Mouse (Mus musculus) kidney, embryonic 15.5 days (tissue): Measurements from ENCODE around the gene Dgkd. TPM values are rescaled to one million over a fixed set of nuclear protein-coding genes. Genes with fewer than 3 reads are reported as not detected.

Experiments used
- ATAC-seq: fragments of 200-750 bp; cut with Nextera tagmentation; replicated peaks from 2 replicates; pipeline ENCODE4 v1.8.0; 2017; ENCODE audit warnings: moderate TSS enrichment; ENCODE audit not compliant: low FRiP score
- H3K27ac ChIP-seq: fragments of 300-500 bp; sonication (generic); 2 replicates; pipeline ENCODE4 v1.5.1; 2015; ENCODE audit warnings: mild to moderate bottlenecking, inconsistent platforms
- H3K27me3 ChIP-seq: fragments of 300-500 bp; sonication (generic); 2 replicates; pipeline ENCODE4 v1.6.1; 2015; ENCODE audit warnings: inconsistent platforms
- H3K36me3 ChIP-seq: fragments of 300-500 bp; sonication (generic); 2 replicates; pipeline ENCODE4 v1.6.1; 2015; ENCODE audit warnings: inconsistent platforms
- H3K4me1 ChIP-seq: fragments of 300-500 bp; sonication (generic); 2 replicates; pipeline ENCODE4 v1.6.1; 2015; ENCODE audit warnings: inconsistent platforms
- H3K4me2 ChIP-seq: fragments of 300-500 bp; sonication (generic); 2 replicates; pipeline ENCODE4 v1.6.1; 2015; ENCODE audit warnings: moderate library complexity, mild to moderate bottlenecking, inconsistent platforms
- H3K4me3 ChIP-seq: fragments of 300-500 bp; sonication (generic); replicated peaks from 2 replicates; pipeline ENCODE4 v1.5.1; 2015; ENCODE audit warnings: mild to moderate bottlenecking, inconsistent platforms
- H3K9ac ChIP-seq: fragments of 300-500 bp; sonication (generic); 2 replicates; pipeline ENCODE4 v1.6.1; 2015; ENCODE audit warnings: mild to moderate bottlenecking, inconsistent platforms
- H3K9me3 ChIP-seq: fragments of 300-500 bp; sonication (generic); replicated peaks from 2 replicates; pipeline ENCODE4 v1.6.1; 2016; ENCODE audit warnings: inconsistent platforms
- WGBS: fragments of 180-500 bp; shearing (Covaris S2); methylation state at CpG from one replicate; pipeline ENCODE4 v1.1.7; 2015; ENCODE audit warnings: mixed read lengths; 5-methylcytosine and 5-hydroxymethylcytosine counted together
- polyA plus RNA-seq: library from polyadenylated mRNA; unstranded; fragments of >200 nt; fragmentation: Nextera tagmentation; extraction: Ambion mirVana; gene quantifications from 2 replicates; pipeline ENCODE4 v1.2.1, GENCODE M21; 2015

Gene Dgkd
- polyA plus RNA-seq, 1 experiment from 2014 or later: 33.6 TPM

DNA sequence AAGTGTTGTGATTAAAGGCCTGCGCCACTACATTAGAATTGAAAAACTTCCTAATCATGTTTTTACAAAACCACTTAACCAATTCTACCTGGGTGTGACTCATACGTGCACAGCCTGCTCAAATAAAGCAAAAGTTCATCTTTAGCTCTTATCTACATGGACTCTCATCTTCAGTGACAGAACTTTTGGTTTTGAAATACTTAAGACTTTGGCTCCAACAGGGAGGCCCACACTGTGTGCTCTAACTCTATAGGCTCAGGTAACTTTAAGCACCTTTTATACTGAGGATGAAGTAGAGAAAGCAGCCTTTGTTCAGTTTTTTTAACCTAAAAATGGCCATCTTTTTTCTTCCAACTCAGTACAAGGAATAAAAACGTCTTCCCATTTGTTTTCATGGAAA is 100.0 kb downstream of the Dgkd start:
- Histone ChIP-seq H3K27me3 (no peaks in the 10 kb centered on the region), H3K9ac (no peak overlapping the region), H3K27ac (no peak overlapping the region), H3K36me3 (peaks cover 98% of the 10 kb centered on the region), H3K9me3 (no peaks in the 10 kb centered on the region), H3K4me3 (no peak overlapping the region), H3K4me2 (no peak overlapping the region), H3K4me1 (no peaks in the 10 kb centered on the region)
- no peak for ATAC-seq
- WGBS: 83% methylated on average over 3 of the region's 3 CpGs

DNA sequence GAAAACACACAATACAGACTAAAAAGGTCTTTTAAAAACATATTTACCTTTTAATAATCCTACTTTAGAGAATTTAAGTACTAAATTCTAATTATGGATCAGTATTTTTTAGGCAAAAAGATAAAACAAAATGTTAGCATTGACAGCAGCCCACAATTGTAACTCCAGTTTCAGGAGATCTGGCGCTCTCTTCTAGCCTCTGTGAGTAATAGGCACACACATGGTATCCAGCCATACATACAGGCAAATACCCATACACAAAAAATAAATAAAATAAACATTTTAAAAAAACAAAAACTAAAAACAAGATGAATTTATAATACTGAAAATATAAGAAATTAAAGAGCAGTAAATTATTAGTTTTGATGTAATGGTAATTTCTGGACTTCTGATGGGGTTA is 105.8 kb downstream of the Dgkd start:
- no peaks in the 10 kb centered on the region for H3K27me3 ChIP-seq
- no peak overlapping the region for H3K27ac ChIP-seq
- no peak overlapping the region for H3K4me2 ChIP-seq
- H3K9me3 ChIP-seq: no peaks in the 10 kb centered on the region
- no peak for ATAC-seq
- H3K4me3 ChIP-seq: no peak overlapping the region
- H3K9ac ChIP-seq: no peak overlapping the region
- 96% methylated on average over 1 of the region's 1 CpGs for WGBS
- H3K36me3 ChIP-seq: peaks cover 87% of the 10 kb centered on the region
- H3K4me1 ChIP-seq: no peaks in the 10 kb centered on the region

DNA sequence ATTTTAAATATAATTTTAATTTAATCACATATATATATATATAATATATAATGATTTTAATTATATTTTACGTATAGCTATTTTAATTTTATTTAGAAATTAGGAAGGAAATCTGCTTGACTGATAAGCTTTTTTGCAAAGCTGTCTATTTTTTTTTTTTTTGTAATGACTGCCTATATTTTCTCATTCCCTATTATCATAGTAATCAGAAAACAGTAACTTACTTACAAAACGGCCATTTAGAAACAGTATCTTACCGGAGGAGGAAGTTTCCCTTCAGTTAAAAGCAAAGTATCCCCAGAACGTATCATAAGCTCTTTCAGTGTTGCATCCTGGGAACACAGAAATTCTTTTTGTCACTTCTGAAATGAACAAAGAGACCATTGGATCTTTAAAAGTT is 106.4 kb downstream of the Dgkd start:
- Histone ChIP-seq H3K36me3 (peaks cover 87% of the 10 kb centered on the region), H3K4me3 (no peak overlapping the region), H3K27ac (no peak overlapping the region), H3K4me2 (no peak overlapping the region), H3K27me3 (no peaks in the 10 kb centered on the region), H3K9me3 (no peaks in the 10 kb centered on the region), H3K9ac (no peak overlapping the region), H3K4me1 (no peaks in the 10 kb centered on the region)
- 88% methylated on average over 4 of the region's 4 CpGs for WGBS
- no peak for ATAC-seq

DNA sequence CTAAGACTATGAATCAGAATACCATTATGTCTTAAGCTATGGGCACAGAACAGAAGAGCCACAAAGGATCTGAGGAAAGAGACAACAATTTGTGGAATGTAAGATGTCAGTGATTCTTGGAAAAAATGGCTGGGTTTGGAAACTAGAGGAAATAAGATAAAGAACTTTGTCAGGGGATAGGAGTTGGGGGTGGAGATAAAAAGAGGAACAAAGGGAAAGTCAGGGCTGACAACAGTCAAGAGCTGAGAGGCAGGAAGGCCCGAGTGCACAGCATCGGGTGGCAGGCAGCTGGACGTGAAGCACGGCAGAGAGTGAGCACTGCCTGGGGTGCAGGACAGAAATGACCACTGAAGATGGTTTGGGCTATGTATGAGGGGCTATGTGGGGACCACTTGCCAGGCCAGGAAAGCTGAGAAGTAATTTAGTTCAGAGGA is 106.9 kb downstream of the Dgkd start:
- Histone ChIP-seq H3K4me3 (no peak overlapping the region), H3K27ac (no peak overlapping the region), H3K9me3 (no peaks in the 10 kb centered on the region), H3K36me3 (peaks cover 85% of the 10 kb centered on the region), H3K4me2 (no peak overlapping the region), H3K9ac (no peak overlapping the region), H3K27me3 (no peaks in the 10 kb centered on the region), H3K4me1 (no peaks in the 10 kb centered on the region)
- 69% methylated on average over 4 of the region's 4 CpGs for WGBS
- ATAC-seq: no peak

DNA sequence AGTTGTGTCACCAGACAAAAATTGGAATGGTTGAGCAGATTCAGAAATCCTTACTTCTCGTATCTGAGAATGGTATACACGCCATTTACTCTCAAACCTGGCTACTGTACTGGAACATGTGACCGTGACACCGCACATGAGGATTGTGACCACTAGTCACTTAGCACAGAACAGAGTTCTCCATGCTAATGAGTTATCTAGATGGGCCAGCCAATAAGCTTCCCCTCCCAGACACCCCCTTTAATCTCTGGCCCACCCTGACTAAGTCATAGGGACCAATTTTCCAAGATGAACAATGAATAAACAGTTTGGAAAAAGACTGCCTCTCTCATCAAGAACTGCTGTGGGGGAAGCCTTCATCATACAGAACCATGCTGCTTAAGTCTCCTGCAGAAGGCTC is 107.7 kb downstream of the Dgkd start:
- no peak overlapping the region for H3K9ac ChIP-seq
- peaks cover 80% of the 10 kb centered on the region for H3K36me3 ChIP-seq
- no peak for ATAC-seq
- no peak overlapping the region for H3K27ac ChIP-seq
- no peak overlapping the region for H3K4me3 ChIP-seq
- no peaks in the 10 kb centered on the region for H3K9me3 ChIP-seq
- no peaks in the 10 kb centered on the region for H3K27me3 ChIP-seq
- no peak overlapping the region for H3K4me2 ChIP-seq
- 92% methylated on average over 4 of the region's 4 CpGs for WGBS
- H3K4me1 ChIP-seq: no peaks in the 10 kb centered on the region

DNA sequence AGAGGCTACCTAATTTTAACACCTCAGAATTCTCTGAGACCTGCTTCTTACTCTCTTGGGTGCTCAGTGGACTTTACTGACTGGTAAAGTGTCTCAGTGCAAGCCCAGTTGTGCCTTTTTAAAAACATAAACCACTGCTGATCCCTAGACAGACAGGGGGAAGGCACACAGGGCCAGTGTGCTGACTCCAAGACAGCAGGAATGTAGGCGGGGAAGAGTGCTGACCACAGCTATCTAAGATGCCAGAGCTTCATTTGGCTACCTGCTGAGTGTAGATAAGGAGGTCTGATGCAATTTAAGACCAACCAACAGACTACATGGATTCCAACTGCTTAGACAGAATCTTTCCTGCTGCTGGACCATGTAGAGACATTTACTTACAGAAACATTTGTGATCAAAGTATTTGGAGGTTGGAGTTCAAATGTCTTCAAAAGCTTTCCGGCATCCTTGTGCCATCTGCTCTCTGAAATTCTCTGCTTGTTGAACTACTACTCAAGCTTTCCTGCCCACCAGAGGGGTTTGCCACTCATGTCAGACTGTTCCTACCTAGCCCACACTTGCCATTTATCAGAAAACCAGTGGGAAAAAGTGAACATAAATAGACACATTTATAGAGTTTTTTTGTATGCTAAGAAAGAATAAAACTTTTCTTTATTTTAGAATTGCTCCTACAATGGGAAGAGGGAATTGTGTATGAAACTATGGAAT is 108.5 kb downstream of the Dgkd start:
- ATAC-seq: peak; percentile 91

DNA sequence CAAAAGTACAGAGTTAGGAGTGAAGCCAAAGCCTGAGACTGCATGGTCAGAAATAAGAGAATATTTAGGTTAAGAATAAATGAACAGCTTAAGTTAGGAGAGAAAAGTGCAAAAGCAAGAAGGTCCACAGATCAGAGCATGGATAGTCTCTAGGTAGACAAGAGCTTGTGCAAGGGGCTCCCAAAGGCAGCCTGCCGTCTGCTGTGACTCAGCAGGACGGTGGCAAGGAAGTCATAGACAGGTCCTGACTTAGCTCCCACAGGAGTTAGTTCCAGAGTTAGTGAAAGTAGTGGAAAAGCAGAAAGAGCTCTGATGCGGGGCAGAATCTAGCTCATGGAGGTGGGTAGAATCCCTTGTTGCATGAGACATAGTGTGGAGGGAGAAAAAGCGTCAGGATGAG is 117.3 kb downstream of the Dgkd start:
- no peak overlapping the region for H3K4me2 ChIP-seq
- no peaks in the 10 kb centered on the region for H3K4me1 ChIP-seq
- H3K36me3 ChIP-seq: peaks cover 76% of the 10 kb centered on the region
- ATAC-seq: no peak
- H3K27me3 ChIP-seq: no peaks in the 10 kb centered on the region
- no peak overlapping the region for H3K4me3 ChIP-seq
- H3K27ac ChIP-seq: no peak overlapping the region
- H3K9ac ChIP-seq: no peak overlapping the region
- 89% methylated on average over 4 of the region's 4 CpGs for WGBS
- no peaks in the 10 kb centered on the region for H3K9me3 ChIP-seq

More for the DNA sequence above, 108.5 kb downstream of the Dgkd start:
- Histone ChIP-seq H3K27me3 (no peaks in the 10 kb centered on the region), H3K9ac (no peak overlapping the region), H3K36me3 (peaks cover 79% of the 10 kb centered on the region), H3K9me3 (no peaks in the 10 kb centered on the region), H3K4me3 (no peak overlapping the region), H3K27ac (no peak overlapping the region), H3K4me1 (no peaks in the 10 kb centered on the region), H3K4me2 (no peak overlapping the region)
- WGBS: 83% methylated on average over 2 of the region's 2 CpGs

DNA sequence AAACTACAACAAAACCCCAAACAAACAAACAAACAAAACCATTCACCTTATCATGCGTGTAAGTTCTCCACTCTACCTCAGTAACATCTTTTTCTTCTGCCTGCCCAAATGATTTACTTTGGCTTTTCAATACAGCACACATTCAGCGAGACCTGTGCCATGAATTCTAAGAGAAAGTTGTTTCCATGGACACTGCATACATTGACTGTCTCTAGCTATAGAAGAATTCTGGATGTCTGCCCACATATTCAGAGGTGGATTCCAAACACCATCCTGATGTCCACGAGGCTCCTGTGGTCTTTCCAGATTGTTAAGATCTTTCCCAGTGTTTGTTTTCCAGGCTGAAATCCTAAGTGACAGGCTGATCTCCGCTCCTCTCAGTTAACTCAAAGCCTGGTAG is 129.2 kb downstream of the Dgkd start:
- Histone ChIP-seq H3K9ac (no peak overlapping the region), H3K36me3 (peaks cover 87% of the 10 kb centered on the region), H3K4me2 (no peak overlapping the region), H3K27ac (no peak overlapping the region), H3K9me3 (no peaks in the 10 kb centered on the region), H3K4me3 (no peak overlapping the region), H3K27me3 (no peaks in the 10 kb centered on the region), H3K4me1 (no peaks in the 10 kb centered on the region)
- WGBS: 86% methylated on average over 4 of the region's 4 CpGs
- ATAC-seq: no peak

DNA sequence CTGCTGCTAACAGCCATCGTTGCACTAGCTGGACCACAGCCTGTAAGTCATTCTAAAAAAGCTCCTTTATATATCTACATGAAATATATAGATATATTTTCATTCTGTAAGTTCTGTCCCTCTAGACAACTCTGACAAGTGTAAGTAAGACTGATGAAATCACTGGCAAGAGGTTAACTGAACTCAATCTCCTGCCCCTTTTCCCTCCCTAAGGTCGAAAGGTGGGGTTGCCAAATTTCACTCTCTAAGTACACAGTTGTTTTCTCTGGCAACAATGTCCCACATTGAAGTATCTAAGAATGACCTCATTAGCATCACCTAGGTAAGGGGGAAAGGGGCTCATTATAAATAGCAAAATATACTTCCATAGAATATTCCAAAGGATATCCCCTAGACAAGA is 139.6 kb downstream of the Dgkd start:
- no peak for ATAC-seq
- WGBS: 97% methylated on average over 2 of the region's 2 CpGs
- H3K27me3 ChIP-seq: no peaks in the 10 kb centered on the region
- no peak overlapping the region for H3K27ac ChIP-seq
- H3K9ac ChIP-seq: no peak overlapping the region
- no peak overlapping the region for H3K4me3 ChIP-seq
- no peaks in the 10 kb centered on the region for H3K4me1 ChIP-seq
- H3K4me2 ChIP-seq: no peak overlapping the region
- H3K9me3 ChIP-seq: no peaks in the 10 kb centered on the region
- H3K36me3 ChIP-seq: peaks cover 96% of the 10 kb centered on the region

Other genes with a start within 250 kb of the Dgkd start
- 8.8 and 10.2 TPM in 2 replicates for gene Inpp5d, start 233.0 kb upstream of the Dgkd start, polyA plus RNA-seq
- gene Atg16l1, start 97.4 kb upstream of the Dgkd start, polyA plus RNA-seq: 28.8 and 31.4 TPM in 2 replicates
- gene Sag, start 49.6 kb upstream of the Dgkd start, polyA plus RNA-seq: 3.0 and 3.1 TPM in 2 replicates
- 38.7 and 42.6 TPM in 2 replicates for gene Usp40, start 155.3 kb downstream of the Dgkd start, polyA plus RNA-seq
- gene Ugt1a10, start 202.1 kb downstream of the Dgkd start, polyA plus RNA-seq: 17.5 TPM in 2 replicates
- gene Ugt1a9, start 217.5 kb downstream of the Dgkd start, polyA plus RNA-seq: 4.6 and 4.7 TPM in 2 replicates
- not detected in 2 replicates for gene Ugt1a8, start 234.5 kb downstream of the Dgkd start, polyA plus RNA-seq
- gene Ugt1a7c, start 241.8 kb downstream of the Dgkd start, polyA plus RNA-seq: 8.9 and 11.4 TPM in 2 replicates
- gene Ugt1a6b, start 250.0 kb downstream of the Dgkd start, polyA plus RNA-seq: 0.16 and 0.22 TPM in 2 replicates